Mouse (Mus musculus): ENCODE data around the gene Gfap. TPM values are rescaled to one million over a fixed set of nuclear protein-coding genes. Genes with fewer than 3 reads are reported as not detected.
A peak's percentile ranks its signal among the peaks of the same experiment; 100 is the strongest.

Gene Gfap
- total RNA-seq (2022): 1,000 to 10,000 TPM in 2 of 4 experiments, 100 to 1,000 TPM in 2; 331 to 2,605 (median 1,138) TPM

- DNase-seq (ENCODE audit: low spot score in 2 of 2): peak in 1 of 2 experiments; percentile 82
These were observed at the start of gene Gfap for GRCm38 (mm10) chr11:102900763-102901162. Gene Gfap, minus strand, starts transcription at chr11:102900912.

DNA sequence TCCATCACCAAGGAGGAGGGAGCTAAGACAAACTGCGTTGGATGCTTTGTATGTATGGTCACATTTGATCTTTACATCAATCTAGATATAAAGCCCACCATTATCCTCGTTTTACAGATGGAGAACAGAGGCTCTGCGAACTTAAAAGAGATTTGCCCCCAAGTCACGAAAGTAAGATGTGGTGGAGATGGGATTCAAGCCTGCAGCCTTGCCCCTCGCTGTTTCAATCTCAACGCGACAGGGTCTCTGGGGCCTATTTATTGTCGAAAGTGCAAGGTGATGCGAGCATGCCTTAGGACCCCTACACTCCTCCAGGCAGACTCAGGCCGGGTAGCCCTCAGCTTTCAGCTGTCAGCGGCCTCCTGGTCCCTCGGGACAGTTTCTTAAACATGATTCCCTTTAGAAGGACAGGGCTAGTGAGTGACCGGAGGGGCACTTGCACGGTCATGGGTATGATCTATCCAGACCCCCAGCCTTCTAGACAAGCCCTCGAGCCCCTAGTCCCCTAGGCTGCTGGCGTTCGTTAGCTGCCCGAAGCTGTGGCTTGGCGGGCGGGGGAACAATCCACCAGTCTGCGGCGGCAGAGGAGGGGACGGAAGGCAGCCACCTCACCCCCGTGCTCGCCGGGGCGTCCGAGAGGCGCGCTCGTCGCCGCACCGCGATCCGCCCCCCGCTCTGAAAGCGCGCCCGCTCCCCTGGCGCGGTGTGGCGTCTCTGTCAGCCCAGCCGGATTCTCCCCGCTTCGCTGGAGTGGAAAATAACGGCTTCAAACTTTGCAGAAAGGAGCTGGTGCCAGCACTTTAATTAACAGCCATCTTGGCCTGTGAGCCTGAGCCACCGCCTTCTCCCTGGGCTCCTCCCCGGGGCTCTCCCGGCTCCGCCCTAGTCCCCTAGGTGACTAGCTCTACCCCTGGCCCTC, 47.6 kb upstream of the Gfap start:
- peak in 1 of 2 experiments; percentile 29 for DNase-seq (ENCODE audit: low spot score in 2 of 2)

GRCm38 (mm10) chr11:102946992-102947343, 46.3 kb upstream of the Gfap start:
- no peak for DNase-seq (ENCODE audit: low spot score in 2 of 2)

DNA sequence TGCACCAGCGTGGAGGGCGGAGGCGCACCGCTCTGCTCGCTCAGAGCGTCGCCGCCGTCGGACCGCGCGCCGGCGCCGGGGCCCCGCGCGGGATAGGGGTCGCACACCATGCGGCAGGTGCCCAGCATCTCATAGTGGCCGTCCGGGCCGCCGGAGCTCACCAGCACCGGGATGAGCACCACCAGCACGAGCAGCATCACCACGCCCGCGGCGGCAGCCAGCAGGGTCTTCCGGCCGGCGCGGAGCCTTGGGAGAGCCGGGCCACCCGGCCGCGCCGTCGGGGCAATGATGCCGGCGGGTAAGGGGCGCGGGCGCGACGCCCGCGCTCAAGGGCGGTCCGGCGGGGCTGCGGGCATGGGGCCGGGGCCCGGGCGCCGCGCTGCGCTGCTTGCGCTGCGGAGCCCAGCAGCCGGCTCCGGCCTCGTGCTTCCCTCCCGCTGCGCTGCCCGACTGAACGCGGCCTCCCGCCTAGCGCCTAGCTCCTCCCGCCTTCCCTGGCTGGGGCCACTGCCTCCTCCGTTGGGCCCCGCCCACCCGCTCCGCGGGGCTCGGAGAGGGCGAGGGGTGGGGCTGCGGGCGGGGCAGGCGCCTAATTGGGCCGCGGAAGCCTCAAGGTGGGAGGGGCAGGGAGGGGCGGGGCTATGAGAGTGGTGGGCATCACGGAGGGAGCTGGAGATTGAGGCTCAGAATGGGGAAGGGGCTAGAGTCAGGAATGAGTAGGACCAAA, 45.7 kb upstream of the Gfap start, which contains the start of gene C1ql1:
C1ql1 (minus strand) TSS at position 424 of the 727 bp plus-strand sequence.
- peak; percentile 32 to 39 for DNase-seq (ENCODE audit: low spot score in 2 of 2)

DNA sequence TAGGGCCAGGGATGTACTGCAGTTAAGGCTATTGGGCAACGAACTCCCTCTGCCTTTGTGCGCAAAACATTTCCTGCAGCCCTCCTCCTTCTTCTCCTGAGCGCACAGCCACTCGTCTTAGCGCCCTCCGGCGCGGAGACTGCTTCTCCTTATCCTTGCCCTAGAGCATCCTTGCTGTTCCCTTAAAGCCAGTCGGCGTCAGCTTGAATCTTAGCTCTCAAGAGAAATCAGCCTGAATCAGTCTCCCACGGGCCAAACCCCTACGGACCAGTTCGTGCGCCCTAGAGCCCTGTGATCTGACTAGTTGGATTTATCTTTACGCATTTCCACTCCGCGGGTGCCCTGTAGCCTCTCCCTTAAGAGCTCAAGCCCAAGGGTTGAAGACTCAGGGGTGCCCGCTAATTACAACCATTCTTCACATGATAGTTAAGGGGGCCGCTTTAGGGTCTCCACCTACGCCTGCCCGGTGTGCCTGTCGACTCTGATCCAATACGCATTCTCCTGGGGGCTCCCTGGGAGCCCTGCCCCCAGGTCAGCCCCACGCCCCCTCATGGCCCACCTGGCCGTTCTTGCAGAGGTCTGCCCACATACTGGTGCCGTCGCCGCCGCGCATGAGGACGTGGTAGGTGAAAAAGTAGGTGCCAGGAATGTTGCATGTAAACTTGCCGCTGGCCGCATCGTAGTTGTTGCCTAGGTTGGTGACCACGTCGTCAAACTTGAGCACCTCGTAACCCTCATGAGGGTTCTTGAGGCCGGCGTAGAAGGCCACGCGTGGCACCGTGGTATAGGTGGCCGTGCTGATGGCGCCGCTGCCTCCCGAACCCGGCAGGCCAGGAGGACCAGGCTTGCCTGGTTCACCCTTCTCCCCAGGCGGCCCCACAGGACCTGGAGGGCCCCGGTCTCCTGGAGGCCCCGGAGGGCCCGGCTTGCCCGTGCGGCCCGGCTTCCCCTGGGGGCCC, 44.9 kb upstream of the Gfap start:
- DNase-seq (ENCODE audit: low spot score in 2 of 2): no peak

- no peak for DNase-seq (ENCODE audit: low spot score in 2 of 2)
These were observed 40.5 kb upstream of the Gfap start for GRCm38 (mm10) chr11:102941236-102941635.

DNA sequence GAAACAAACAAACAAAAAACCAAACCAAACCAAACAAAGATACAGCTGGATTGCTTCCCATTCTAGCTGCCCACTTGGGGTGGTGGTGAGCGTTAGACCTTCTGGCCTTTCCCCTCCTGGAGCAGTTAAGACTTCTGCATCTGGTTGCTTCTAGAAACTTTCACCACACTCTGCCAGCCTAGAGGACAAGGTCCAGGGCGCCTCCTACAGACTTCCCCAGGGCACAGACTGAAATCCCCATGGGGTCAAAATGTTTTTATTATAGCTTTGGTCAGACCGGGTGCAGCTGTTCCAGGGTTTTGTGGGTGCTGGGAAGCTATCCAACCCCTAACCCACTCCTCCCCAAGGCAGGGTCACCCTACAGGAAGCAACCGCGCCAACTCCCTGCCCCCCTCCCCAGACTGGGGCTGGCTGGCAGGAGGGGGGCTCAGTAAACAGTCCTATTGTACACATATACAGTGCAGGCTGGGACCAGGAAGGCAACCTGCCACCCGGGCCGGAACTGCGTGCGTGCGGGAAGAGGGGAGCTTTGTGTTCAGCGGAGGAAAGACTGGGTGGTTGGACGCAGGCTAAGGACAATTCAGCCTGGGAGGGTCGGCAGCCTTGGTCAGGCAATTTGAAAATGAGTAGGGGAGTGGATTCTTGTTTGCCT, 38.4 kb upstream of the Gfap start:
- DNase-seq (ENCODE audit: low spot score in 2 of 2): no peak

- no peak for DNase-seq (ENCODE audit: low spot score in 2 of 2)
These were observed 36.9 kb upstream of the Gfap start for GRCm38 (mm10) chr11:102937529-102938182.

DNA sequence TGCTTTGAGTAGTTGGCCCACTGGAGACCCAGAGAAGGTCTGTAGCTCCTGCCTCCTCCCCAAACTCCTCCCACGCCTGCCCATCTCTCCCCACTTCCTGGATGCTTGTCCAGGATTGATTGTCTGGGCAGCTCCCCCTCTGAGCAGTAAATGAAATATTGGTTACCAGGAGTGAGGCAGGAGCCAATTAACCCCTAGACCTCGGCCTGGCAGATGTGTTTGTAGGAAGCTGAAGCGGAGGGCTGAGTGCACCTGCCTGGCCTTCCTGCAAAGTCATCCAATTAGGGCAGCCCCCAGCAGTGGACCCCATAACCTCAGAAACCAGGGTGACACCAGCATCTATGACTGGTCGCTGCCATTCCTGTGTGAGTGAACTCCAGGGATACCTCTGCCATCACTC, 35.6 kb upstream of the Gfap start:
- no peak for DNase-seq (ENCODE audit: low spot score in 2 of 2)

DNA sequence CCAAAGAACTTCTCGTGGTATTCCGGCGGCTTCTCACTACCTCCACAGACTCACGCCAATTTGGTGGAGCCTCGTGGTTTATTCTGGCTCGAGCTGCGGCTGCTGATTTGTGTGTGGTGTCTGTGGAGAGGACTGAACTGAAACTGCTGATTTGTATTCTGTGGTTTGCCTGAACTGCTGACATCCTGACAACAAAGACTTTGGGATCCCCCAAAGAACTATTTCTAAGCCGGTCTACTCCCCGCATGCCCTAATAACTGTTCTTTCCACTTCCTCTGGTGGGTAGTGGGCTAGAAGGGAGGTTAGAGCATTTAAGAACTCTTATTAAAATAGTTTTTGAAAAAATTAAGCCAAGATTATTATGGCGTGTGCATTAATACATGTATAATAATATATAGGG, 30.0 kb upstream of the Gfap start:
- no peak for DNase-seq (ENCODE audit: low spot score in 2 of 2)

DNA sequence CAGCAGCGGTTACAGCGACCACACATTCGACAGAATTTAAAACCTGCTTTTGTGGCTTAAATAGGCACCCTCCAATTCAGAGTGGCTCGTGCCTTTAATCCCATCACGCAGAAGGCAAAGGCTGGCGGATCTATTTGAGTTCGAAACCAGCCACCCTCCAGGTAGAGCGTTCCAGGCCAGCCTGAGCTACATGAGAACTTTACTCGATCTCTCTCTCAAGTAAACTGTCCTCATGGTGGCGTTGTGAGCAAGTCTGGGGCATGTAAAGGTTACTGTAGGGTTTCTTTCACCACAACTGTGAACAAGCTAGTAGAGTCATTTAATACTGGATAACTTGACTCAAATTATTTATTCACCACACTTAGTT, 24.6 kb upstream of the Gfap start:
- no peak for DNase-seq (ENCODE audit: low spot score in 2 of 2)

- peak; percentile 91 to 94 for DNase-seq (ENCODE audit: low spot score in 2 of 2)
These were observed 24.0 kb upstream of the Gfap start, which contains the start of gene Kif18b for GRCm38 (mm10) chr11:102924557-102925350. Gene Kif18b, minus strand, starts transcription at chr11:102925124.

- DNase-seq (ENCODE audit: low spot score in 2 of 2): no peak
These were observed 20.8 kb upstream of the Gfap start for GRCm38 (mm10) chr11:102921491-102921890.

GRCm38 (mm10) chr11:102918077-102918476, 17.4 kb upstream of the Gfap start:
- no peak for DNase-seq (ENCODE audit: low spot score in 2 of 2)

DNA sequence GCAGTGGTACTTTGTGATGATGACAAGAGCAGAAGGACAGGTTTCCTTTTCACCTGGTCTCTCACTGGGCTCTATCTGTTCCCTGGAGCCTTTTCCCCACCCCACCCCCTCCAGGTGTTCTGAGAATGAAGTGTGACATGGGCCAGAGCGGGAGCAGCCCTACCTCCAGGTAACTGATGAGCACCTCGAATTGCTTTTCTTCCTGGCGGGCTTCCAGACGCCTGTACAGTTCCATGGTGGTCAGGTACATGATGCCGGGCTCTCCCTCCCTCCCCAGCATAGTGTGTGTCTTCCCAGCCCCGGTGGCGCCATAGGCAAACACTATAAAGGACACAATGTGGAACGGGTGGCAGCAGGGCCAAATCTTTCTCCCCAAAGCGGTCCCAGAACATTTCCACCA, 14.7 kb upstream of the Gfap start:
- no peak for DNase-seq (ENCODE audit: low spot score in 2 of 2)

DNA sequence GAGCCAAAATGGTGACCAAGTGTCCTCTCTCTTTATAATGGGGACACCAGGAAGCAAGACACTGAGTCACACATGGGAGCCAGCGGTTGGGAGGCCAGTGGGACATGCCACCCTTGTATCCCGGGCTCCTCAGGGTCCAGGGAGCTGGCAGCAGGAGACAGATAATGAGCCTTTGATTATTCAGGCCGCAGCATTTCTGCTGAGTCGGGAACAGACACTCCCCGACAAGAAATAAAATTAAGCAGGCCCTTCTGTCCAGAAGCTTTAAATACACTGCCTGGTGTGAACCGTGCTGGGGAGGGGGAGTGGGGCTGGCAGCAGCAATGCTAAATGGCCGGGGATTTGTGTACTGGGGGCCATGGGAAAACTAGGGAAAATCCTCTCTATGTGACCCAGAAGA, 10.7 kb upstream of the Gfap start:
- DNase-seq (ENCODE audit: low spot score in 2 of 2): no peak

DNA sequence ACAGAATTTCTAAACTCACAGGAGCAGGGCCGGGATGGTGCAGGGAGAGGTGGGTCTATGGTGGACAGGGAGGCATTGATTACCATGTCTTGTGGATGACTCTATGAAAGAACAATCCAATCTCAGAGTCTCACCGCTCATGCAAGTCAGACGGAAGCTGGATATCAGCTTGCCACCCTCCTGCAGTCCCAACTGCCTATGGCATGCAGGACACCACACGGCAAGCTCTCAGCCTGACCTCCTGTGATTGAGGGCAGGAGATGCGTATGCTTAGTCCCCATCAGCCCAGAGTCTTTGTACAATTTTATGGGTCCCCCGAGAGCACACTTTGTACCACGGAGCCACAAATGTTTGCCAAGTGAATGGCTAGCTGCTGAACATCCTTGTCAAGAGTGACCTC, 2.9 kb upstream of the Gfap start:
- DNase-seq (ENCODE audit: low spot score in 2 of 2): no peak

DNA sequence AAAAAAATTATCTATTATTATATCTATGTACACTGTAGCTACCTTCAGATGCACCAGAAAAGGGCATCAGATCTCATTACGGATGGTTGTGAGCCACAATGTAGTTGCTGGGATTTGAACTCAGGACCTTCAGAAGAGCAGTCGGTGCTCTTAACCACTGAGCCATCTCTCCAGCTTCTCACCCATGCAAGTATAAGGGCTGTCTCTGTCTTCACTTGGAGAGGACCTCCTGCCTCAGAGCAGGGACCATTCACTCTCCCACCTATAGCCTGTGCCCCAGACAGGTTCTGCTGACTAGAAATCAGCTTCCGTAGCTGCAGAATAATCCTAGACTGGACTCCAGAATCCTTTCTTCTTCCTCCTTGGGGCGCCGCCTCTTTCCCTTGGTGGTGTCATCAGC, 1.4 kb upstream of the Gfap start:
- DNase-seq (ENCODE audit: low spot score in 2 of 2): no peak

- no peak for DNase-seq (ENCODE audit: low spot score in 2 of 2)
These were observed 487 bp upstream of the Gfap start for GRCm38 (mm10) chr11:102901199-102901598.

Measured in layer of hippocampus, adult 8-10 months (tissue).